ENCODE assay signal across 9 mouse cellular contexts in genomic region chr3:37324310-37324709, GRCm38 (mm10). TPM values are rescaled to one million over a fixed set of nuclear protein-coding genes. Genes with fewer than 3 reads are reported as not detected.
DNase-seq lines count a peak whose midpoint lies in the region; ATAC-seq and TF ChIP-seq lines count a peak whose summit lies in the region.
"Had no signal": no experiment of that assay in that cellular context is flagged by ENCODE, and none has a peak within 500 bp of the region (broad histone marks: within the 10 kb centered on the region; RNA-seq: fewer than 3 reads in every experiment).

No protein-coding gene starts in this region.

- 51% methylated on average over 3 of the region's 3 CpGs for WGBS in hindbrain, postnatal 0 days
- WGBS in hindbrain, embryonic 13.5 days = 51% methylated on average over 3 of the region's 3 CpGs

- H3K36me3 ChIP-seq in hindbrain, postnatal 0 days (ENCODE audit: insufficient read depth, low read length) = peaks cover 2% of the 10 kb centered on the region; the same call in 1 of the 2 replicates
- peaks cover 17% of the 10 kb centered on the region for H3K36me3 ChIP-seq in hindbrain, embryonic 13.5 days

- peak; percentile 68 for TF ChIP-seq CTCF in hindbrain, postnatal 0 days (IDR thresholded peaks at IDR 0.05; ENCODE audit: low read depth)

- no peak overlapping the region for H3K4me3 ChIP-seq in hindbrain, postnatal 0 days (ENCODE audit: low read length)
- H3K4me3 ChIP-seq in hindbrain, embryonic 13.5 days = no peak overlapping the region

- no peaks in the 10 kb centered on the region for H3K9me3 ChIP-seq in hindbrain, postnatal 0 days (ENCODE audit: low read length)
- no peaks in the 10 kb centered on the region for H3K9me3 ChIP-seq in hindbrain, embryonic 13.5 days

- ATAC-seq in hindbrain, postnatal 0 days = no peak
- ATAC-seq in hindbrain, embryonic 13.5 days (ENCODE audit: low FRiP score) = no peak

- no peak overlapping the region for H3K9ac ChIP-seq in hindbrain, postnatal 0 days (replicated peaks; ENCODE audit: low read length)
- H3K9ac ChIP-seq in hindbrain, embryonic 13.5 days = no peak overlapping the region

- no peaks in the 10 kb centered on the region for H3K4me1 ChIP-seq in hindbrain, postnatal 0 days (ENCODE audit: insufficient read depth, low read length)
- no peaks in the 10 kb centered on the region for H3K4me1 ChIP-seq in hindbrain, embryonic 13.5 days (replicated peaks)

- H3K4me2 ChIP-seq in hindbrain, postnatal 0 days (ENCODE audit: low read depth, low read length) = no peak overlapping the region
- no peak overlapping the region for H3K4me2 ChIP-seq in hindbrain, embryonic 13.5 days

- peak; percentile 36 for DNase-seq in hindbrain, postnatal 0 days (ENCODE audit: low spot score)
- DNase-seq in 3T3-L1 (ENCODE audit: low read depth, low spot score) = peak; percentile 70
- DNase-seq in A20 (ENCODE audit: low read depth, low spot score) = peak; percentile 29
- peak; percentile 12 for DNase-seq in embryo, embryonic 9.5 days (ENCODE audit: extremely low spot score)
- no peak for DNase-seq in natural killer cell, adult 2 months (ENCODE audit: low spot score in 2 of 2)
- DNase-seq in ovary, postnatal 14 days (ENCODE audit: low spot score) = no peak
- DNase-seq in frontal cortex, postnatal 25 days (ENCODE audit: low spot score in 2 of 2) = no peak
- DNase-seq: gastrocnemius, postnatal 36 days had no signal

- H3K27ac ChIP-seq in hindbrain, postnatal 0 days = no peak overlapping the region
- H3K27ac ChIP-seq in hindbrain, embryonic 13.5 days = no peak overlapping the region

- H3K27me3 ChIP-seq in hindbrain, postnatal 0 days (ENCODE audit: insufficient read depth, low read length) = no peaks in the 10 kb centered on the region
- no peaks in the 10 kb centered on the region for H3K27me3 ChIP-seq in hindbrain, embryonic 13.5 days

RNA-seq across cellular contexts. Expression of gene Cetn4, which starts 11.8 kb away (rescaled TPM):
- total RNA-seq in hindbrain, postnatal 0 days (2014; rRNA removed) = 1.3 and 4.4 TPM in 2 replicates
- 3.3 and 4.6 TPM in 2 replicates for polyA plus RNA-seq in hindbrain, postnatal 0 days (2015; fragmentation: Nextera tagmentation; extraction: Ambion mirVana)
- 2.5 and 4.2 TPM in 2 replicates for polyA plus RNA-seq in hindbrain, embryonic 13.5 days (2015; fragmentation: Nextera tagmentation; extraction: Ambion mirVana)

RNA-seq across cellular contexts. Expression of gene Bbs12, which starts 12.0 kb away (rescaled TPM):
- total RNA-seq in hindbrain, postnatal 0 days (2014; rRNA removed) = 3.9 and 4.1 TPM in 2 replicates
- polyA plus RNA-seq in hindbrain, postnatal 0 days (2015; fragmentation: Nextera tagmentation; extraction: Ambion mirVana) = 3.9 and 4.2 TPM in 2 replicates
- 5.3 and 5.4 TPM in 2 replicates for polyA plus RNA-seq in hindbrain, embryonic 13.5 days (2015; fragmentation: Nextera tagmentation; extraction: Ambion mirVana)

RNA-seq across cellular contexts. Expression of gene Fgf2, which starts 23.8 kb away (rescaled TPM):
- 2.9 and 3.7 TPM in 2 replicates for total RNA-seq in hindbrain, postnatal 0 days (2014; rRNA removed)
- 0.95 and 1.1 TPM in 2 replicates for polyA plus RNA-seq in hindbrain, postnatal 0 days (2015; fragmentation: Nextera tagmentation; extraction: Ambion mirVana)
- 0.34 and 0.53 TPM in 2 replicates for polyA plus RNA-seq in hindbrain, embryonic 13.5 days (2015; fragmentation: Nextera tagmentation; extraction: Ambion mirVana)

Comparison
In these comparisons a context has a peak if more than half of its experiments do, and no peak if none do; other contexts are left out.
1. DNase-seq: peak in hindbrain, postnatal 0 days (single experiment), 3T3-L1 (single experiment), A20 (single experiment) and embryo, embryonic 9.5 days (single experiment); none in natural killer cell, adult 2 months (0 of 2), ovary, postnatal 14 days (single experiment) and frontal cortex, postnatal 25 days (0 of 2).